Mouse (Mus musculus) MEL (cell line): ENCODE measurements around the gene Gm49378. TPM values are rescaled to one million over a fixed set of nuclear protein-coding genes. Genes with fewer than 3 reads are reported as not detected.

Experiments
- DNase-seq: peaks from one replicate; pipeline ENCODE4 v3.0.0; 2011; ENCODE audit warnings: low read depth, low spot score
- H3K27ac ChIP-seq: 2 replicates; pipeline ENCODE4 v1.5.1; 2012; ENCODE audit warnings: low read depth, mild to moderate bottlenecking, control low read depth, low read length, moderate library complexity; ENCODE audit not compliant: control insufficient read depth
- H3K27me3 ChIP-seq, 2 experiments: fragments of 150-350 bp in 1 of 2; sonication (generic) in 1 of 2; 2 replicates each; pipeline ENCODE4 v1.6.1; 2012; ENCODE audit warnings: low read length in 2 of 2, mild to moderate bottlenecking in 2 of 2, improper control_type of control experiment in 1 of 2, moderate library complexity in 1 of 2; ENCODE audit not compliant: insufficient read depth in 2 of 2, control insufficient read depth in 1 of 2
- H3K36me3 ChIP-seq, 2 experiments: 2 replicates each; pipeline ENCODE4 v1.6.1; 2012 to 2014; ENCODE audit warnings: low read length in 2 of 2, improper control_type of control experiment in 1 of 2, inconsistent platforms in 1 of 2, mild to moderate bottlenecking in 1 of 2; ENCODE audit not compliant: insufficient read depth in 2 of 2, control insufficient read depth in 1 of 2
- H3K4me1 ChIP-seq, 2 experiments: fragments of 150-350 bp in 1 of 2; sonication (generic) in 1 of 2; 2 replicates each; pipeline ENCODE4 v1.6.1; 2012; ENCODE audit warnings: low read length in 2 of 2, improper control_type of control experiment in 1 of 2, mild to moderate bottlenecking in 1 of 2; ENCODE audit not compliant: insufficient read depth in 2 of 2, control insufficient read depth in 1 of 2
- H3K4me3 ChIP-seq, 2 experiments: fragments of 150-350 bp in 1 of 2; sonication (generic) in 1 of 2; 2 replicates each; pipeline ENCODE4 v1.5.1; 2012; ENCODE audit warnings: low read depth in 2 of 2, low read length in 2 of 2, mild to moderate bottlenecking in 2 of 2, moderate library complexity in 2 of 2, control low read depth in 1 of 2, improper control_type of control experiment in 1 of 2; ENCODE audit not compliant: control insufficient read depth in 1 of 2, insufficient read depth in 1 of 2
- H3K79me2 ChIP-seq: 2 replicates; pipeline ENCODE4 v1.6.1; 2012; ENCODE audit warnings: mild to moderate bottlenecking, low read length, moderate library complexity; ENCODE audit not compliant: control insufficient read depth, poor library complexity, insufficient read depth
- H3K9ac ChIP-seq: 2 replicates; pipeline ENCODE4 v1.6.1; 2012; ENCODE audit warnings: low read depth, mild to moderate bottlenecking, control low read depth, low read length, moderate library complexity; ENCODE audit not compliant: control insufficient read depth, poor library complexity, severe bottlenecking
- H3K9me3 ChIP-seq: fragments of 150-350 bp; sonication (generic); replicated peaks from 2 replicates; pipeline ENCODE4 v1.6.1; 2012; ENCODE audit warnings: mild to moderate bottlenecking, low read length, improper control_type of control experiment, moderate library complexity; ENCODE audit not compliant: insufficient read depth
- CTCF ChIP-seq, 3 experiments: IDR thresholded peaks in 2 of 3; conservative IDR thresholded peaks in 1 of 3; 2 replicates each; pipeline ENCODE4 v1.5.1; 2011 to 2012; ENCODE audit warnings: low read length in 3 of 3, low read depth in 2 of 3, mild to moderate bottlenecking in 2 of 3, improper control_type of control experiment in 1 of 3, inconsistent platforms in 1 of 3, mixed read lengths in 1 of 3, moderate library complexity in 1 of 3; ENCODE audit not compliant: control insufficient read depth in 1 of 3, insufficient read depth in 1 of 3, poor library complexity in 1 of 3, severe bottlenecking in 1 of 3
- E2F4 ChIP-seq: IDR thresholded peaks from 2 replicates; pipeline ENCODE4 v1.6.1; 2011; ENCODE audit warnings: low read depth, low read length, improper control_type of control experiment, borderline replicate concordance
- HCFC1 ChIP-seq: IDR thresholded peaks from 2 replicates; pipeline ENCODE4 v1.6.1; 2012; ENCODE audit warnings: low read depth, mild to moderate bottlenecking, inconsistent platforms, low read length, improper control_type of control experiment, moderate library complexity
- MAFK ChIP-seq: IDR thresholded peaks from 2 replicates; pipeline ENCODE4 v1.6.1; 2011; ENCODE audit warnings: low read depth, mild to moderate bottlenecking, low read length, improper control_type of control experiment, borderline replicate concordance
- MAZ ChIP-seq: IDR thresholded peaks from 2 replicates; pipeline ENCODE4 v1.6.1; 2012; ENCODE audit warnings: low read depth, mild to moderate bottlenecking, inconsistent platforms, low read length, improper control_type of control experiment
- MYC ChIP-seq: IDR thresholded peaks from 2 replicates; pipeline ENCODE4 v1.6.1; 2011; ENCODE audit warnings: low read depth, mild to moderate bottlenecking, low read length, improper control_type of control experiment, moderate library complexity
- NRF1 ChIP-seq: IDR thresholded peaks from 2 replicates; pipeline ENCODE4 v1.6.1; 2014; ENCODE audit warnings: low read depth, mild to moderate bottlenecking, inconsistent platforms, low read length, improper control_type of control experiment, moderate library complexity; ENCODE audit not compliant: poor library complexity, insufficient read depth, severe bottlenecking
- POLR2AphosphoS2 ChIP-seq: IDR thresholded peaks from 2 replicates; pipeline ENCODE4 v1.6.1; 2011; ENCODE audit warnings: low read length, improper control_type of control experiment
- SMC3 ChIP-seq: IDR thresholded peaks from 2 replicates; pipeline ENCODE4 v1.6.1; 2011; ENCODE audit warnings: low read depth, low read length, improper control_type of control experiment
- TAL1 ChIP-seq: IDR thresholded peaks from 2 replicates; pipeline ENCODE4 v1.6.1; 2012; ENCODE audit warnings: mild to moderate bottlenecking, inconsistent platforms, low read length, moderate library complexity, mixed read lengths
- TBP ChIP-seq: IDR thresholded peaks from 2 replicates; pipeline ENCODE4 v1.8.0; 2011; ENCODE audit warnings: low read depth, low read length, improper control_type of control experiment
- TCF12 ChIP-seq: IDR thresholded peaks from 2 replicates; pipeline ENCODE4 v1.6.1; 2014; ENCODE audit warnings: low read depth, mild to moderate bottlenecking, inconsistent platforms, low read length, improper control_type of control experiment, moderate library complexity
- ZKSCAN1 ChIP-seq: IDR thresholded peaks from 2 replicates; pipeline ENCODE4 v1.6.1; 2012; ENCODE audit warnings: low read depth, mild to moderate bottlenecking, inconsistent platforms, low read length, improper control_type of control experiment, moderate library complexity
- ZNF384 ChIP-seq: IDR thresholded peaks from 2 replicates; pipeline ENCODE4 v1.6.1; 2012; ENCODE audit warnings: low read depth, mild to moderate bottlenecking, inconsistent platforms, low read length, improper control_type of control experiment
- polyA plus RNA-seq, 2 experiments: library from polyadenylated mRNA; stranded (reverse) in 1 of 2; unstranded in 1 of 2; fragments of >175 nt in 1 of 2; fragments of >200 nt in 1 of 2; gene quantifications; 2 replicates each; pipeline versions ENCODE4 v1.2.1 to v1.2.4; 2012; ENCODE audit warnings: low replicate concordance in 2 of 2, low read depth in 1 of 2; ENCODE audit not compliant: insufficient read length in 2 of 2, insufficient read depth in 1 of 2, missing spikeins in 1 of 2
- total RNA-seq: library from RNA; depleted of rRNA; stranded (reverse); fragments of 300-350 nt; gene quantifications from 2 replicates; pipeline ENCODE4 v1.2.3, GENCODE M21; 2012

Gm49378 gene
- total and polyA plus RNA-seq, 3 experiments, result 4.6 TPM; not detected in 2

DNA sequence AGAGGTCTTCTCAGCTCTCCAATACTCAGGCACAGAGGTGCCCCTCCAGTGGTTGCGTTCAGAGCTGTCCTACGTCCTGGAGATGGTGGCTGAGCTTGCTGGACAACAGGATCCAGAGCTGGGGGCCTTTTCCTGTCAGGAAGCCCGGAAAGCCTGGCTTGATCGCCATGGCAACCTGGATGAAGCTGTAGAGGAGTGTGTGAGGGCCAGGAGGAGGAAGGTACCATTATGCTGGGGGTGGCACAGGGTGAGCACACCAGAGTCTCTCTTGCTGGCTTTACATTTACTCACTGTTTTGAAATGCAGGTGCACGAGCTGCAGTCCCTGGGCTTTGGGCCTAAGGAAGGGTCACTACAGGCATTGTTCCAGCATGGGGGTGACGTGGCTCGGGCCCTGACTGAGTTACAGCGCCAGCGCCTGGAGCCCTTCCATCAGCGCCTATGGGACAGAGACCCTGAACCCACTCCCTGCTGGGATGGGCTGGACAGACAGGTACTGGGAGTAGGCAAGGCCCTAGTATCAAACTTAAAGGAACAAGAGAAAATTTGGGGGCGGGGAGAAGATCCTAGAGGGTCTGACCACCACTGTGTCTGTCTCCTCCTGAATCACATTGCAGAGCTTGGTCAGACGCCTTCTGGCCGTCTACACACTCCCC, 41.5 kb downstream of the Gm49378 start:
- DNase-seq, result no peak
- Histone ChIP-seq H3K4me3 (no peak overlapping the region), H3K27me3 (no peaks in the 10 kb centered on the region), H3K4me1 (peaks cover 0 to 10% of the 10 kb centered on the region in 2 experiments; a peak in 1 of 4 replicates), H3K9ac (no peak overlapping the region), H3K79me2 (peaks cover 21% of the 10 kb centered on the region), H3K36me3 (peaks cover 3 to 9% of the 10 kb centered on the region in 2 experiments), H3K9me3 (no peaks in the 10 kb centered on the region), H3K27ac (no peak overlapping the region)
- TF ChIP-seq NRF1 (no peak), TAL1 (no peak)

DNA sequence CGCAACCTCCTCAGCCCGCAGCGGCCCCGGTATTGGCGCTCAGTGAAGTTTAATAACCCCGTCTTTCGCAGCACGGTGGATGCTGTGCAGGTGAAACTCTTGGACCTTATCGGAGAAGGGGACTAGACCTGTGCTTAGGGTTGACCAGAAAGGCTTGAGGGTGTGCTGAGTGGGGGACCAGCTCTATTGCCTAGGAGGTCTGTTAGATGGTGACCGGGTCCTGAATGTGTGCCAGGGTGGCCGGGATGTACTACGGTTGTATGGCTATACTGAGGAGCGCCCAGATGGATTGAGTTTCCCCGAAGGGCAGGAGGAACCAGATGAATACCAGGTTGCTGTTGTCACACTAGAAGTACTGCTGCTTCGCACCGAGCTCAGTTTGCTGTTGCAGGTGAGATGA, 45.5 kb downstream of the Gm49378 start:
- H3K9ac ChIP-seq, result peak overlapping the region; percentile 82
- H3K79me2 ChIP-seq, result peaks cover 24% of the 10 kb centered on the region
- peaks cover 3 to 15% of the 10 kb centered on the region in 2 experiments; a peak in 3 of 4 replicates for H3K36me3 ChIP-seq
- DNase-seq, result peak; percentile 46
- peak overlapping the region; percentile 73 to 80 for H3K4me3 ChIP-seq
- no peak for TF ChIP-seq TCF12
- TF ChIP-seq SMC3, result no peak
- TF ChIP-seq POLR2AphosphoS2, result no peak
- no peak for TF ChIP-seq HCFC1
- no peak for TF ChIP-seq MAFK
- TF ChIP-seq ZKSCAN1, result no peak
- no peak for TF ChIP-seq TBP
- TF ChIP-seq MYC, result no peak
- TF ChIP-seq CTCF (IDR thresholded peaks at IDR 0.05 in 2 of 3, conservative IDR thresholded peaks at IDR 0.05 in 1 of 3; ENCODE audit: control insufficient read depth in 1 of 3, insufficient read depth in 1 of 3, low read depth in 2 of 3, low read length in 3 of 3, poor library complexity in 1 of 3, severe bottlenecking in 1 of 3), result no peak
- no peak for TF ChIP-seq MAZ
- TF ChIP-seq E2F4, result no peak
- TF ChIP-seq ZNF384, result no peak
- TF ChIP-seq, all 39 proteins: peak for 0
- Histone ChIP-seq H3K4me1 (peaks cover under 1 to 28% of the 10 kb centered on the region in 2 experiments), H3K9me3 (no peaks in the 10 kb centered on the region), H3K27ac (no peak overlapping the region), H3K27me3 (no peaks in the 10 kb centered on the region)
